Mouse (Mus musculus) neural tube, embryonic 14.5 days (tissue): ENCODE data around the gene Bco2. TPM values are rescaled to one million over a fixed set of nuclear protein-coding genes. Genes with fewer than 3 reads are reported as not detected.

ENCODE experiments used
- ATAC-seq: fragments of 200-750 bp; cut with Nextera tagmentation; 2 replicates; pipeline ENCODE4 v1.8.0; 2017; ENCODE audit warnings: low read depth, mild to moderate bottlenecking, moderate TSS enrichment, moderate library complexity
- H3K27ac ChIP-seq: fragments of 300-500 bp; sonication (generic); 2 replicates; pipeline ENCODE4 v1.5.1; 2014; ENCODE audit warnings: low read depth, mild to moderate bottlenecking, control low read depth, low read length, moderate library complexity, mixed read lengths
- H3K27me3 ChIP-seq: fragments of 300-500 bp; sonication (generic); 2 replicates; pipeline ENCODE4 v1.6.1; 2014; ENCODE audit warnings: low read length; ENCODE audit not compliant: control insufficient read depth, insufficient read depth
- H3K36me3 ChIP-seq: fragments of 300-500 bp; sonication (generic); 2 replicates; pipeline ENCODE4 v1.6.1; 2014; ENCODE audit warnings: low read length, mixed read lengths; ENCODE audit not compliant: control insufficient read depth, insufficient read depth
- H3K4me1 ChIP-seq: fragments of 300-500 bp; sonication (generic); 2 replicates; pipeline ENCODE4 v1.6.1; 2014; ENCODE audit warnings: low read length; ENCODE audit not compliant: control insufficient read depth, insufficient read depth
- H3K4me2 ChIP-seq: fragments of 300-500 bp; sonication (generic); 2 replicates; pipeline ENCODE4 v1.6.1; 2014; ENCODE audit warnings: mild to moderate bottlenecking, low read depth, low read length, control low read depth
- H3K4me3 ChIP-seq: fragments of 300-500 bp; sonication (generic); 2 replicates; pipeline ENCODE4 v1.5.1; 2014; ENCODE audit warnings: low read depth, low read length, control low read depth, mixed read lengths
- H3K9ac ChIP-seq: fragments of 300-500 bp; sonication (generic); replicated peaks from 2 replicates; pipeline ENCODE4 v1.6.1; 2014; ENCODE audit warnings: low read depth, mild to moderate bottlenecking, control low read depth, low read length, mixed read lengths
- H3K9me3 ChIP-seq: fragments of 300-500 bp; sonication (generic); 2 replicates; pipeline ENCODE4 v1.6.1; 2016; ENCODE audit warnings: low read length; ENCODE audit not compliant: control insufficient read depth
- WGBS: fragments of 180-500 bp; shearing (Covaris S2); extraction: QIAGEN DNeasy Blood & Tissue Kit; methylation state at CpG from one replicate; pipeline ENCODE4 v1.1.7; 2014; 5-methylcytosine and 5-hydroxymethylcytosine counted together
- polyA plus RNA-seq: library from polyadenylated mRNA; unstranded; fragments of >200 nt; fragmentation: Nextera tagmentation; extraction: Ambion mirVana; gene quantifications from 2 replicates; pipeline ENCODE4 v1.2.1, GENCODE M21; 2014

Gene Bco2
- polyA plus RNA-seq, 1 experiment from 2014 or later = 0.11 TPM

- no peak overlapping the region for H3K4me2 ChIP-seq
- WGBS = 59% methylated on average over 5 of the region's 5 CpGs
These were observed 7.0 kb downstream of the Bco2 start for GRCm38 (mm10) chr9:50547859-50548478.

GRCm38 (mm10) chr9:50542401-50542800 lies 12.6 kb downstream of the Bco2 start:
- no peak overlapping the region for H3K4me3 ChIP-seq
- H3K4me2 ChIP-seq = no peak overlapping the region
- no peak overlapping the region for H3K27ac ChIP-seq
- 82% methylated on average over 9 of the region's 9 CpGs for WGBS
- no peaks in the 10 kb centered on the region for H3K9me3 ChIP-seq
- no peaks in the 10 kb centered on the region for H3K36me3 ChIP-seq
- no peak for ATAC-seq
- H3K27me3 ChIP-seq = no peaks in the 10 kb centered on the region
- no peaks in the 10 kb centered on the region for H3K4me1 ChIP-seq
- no peak overlapping the region for H3K9ac ChIP-seq

More at GRCm38 (mm10) chr9:50547859-50548478, 7.0 kb downstream of the Bco2 start:
- ATAC-seq = no peak
- H3K9ac ChIP-seq = no peak overlapping the region
- H3K4me1 ChIP-seq = no peaks in the 10 kb centered on the region
- H3K4me3 ChIP-seq = no peak overlapping the region
- no peaks in the 10 kb centered on the region for H3K36me3 ChIP-seq
- no peak overlapping the region for H3K27ac ChIP-seq
- H3K27me3 ChIP-seq = no peaks in the 10 kb centered on the region
- H3K9me3 ChIP-seq = no peaks in the 10 kb centered on the region

DNA sequence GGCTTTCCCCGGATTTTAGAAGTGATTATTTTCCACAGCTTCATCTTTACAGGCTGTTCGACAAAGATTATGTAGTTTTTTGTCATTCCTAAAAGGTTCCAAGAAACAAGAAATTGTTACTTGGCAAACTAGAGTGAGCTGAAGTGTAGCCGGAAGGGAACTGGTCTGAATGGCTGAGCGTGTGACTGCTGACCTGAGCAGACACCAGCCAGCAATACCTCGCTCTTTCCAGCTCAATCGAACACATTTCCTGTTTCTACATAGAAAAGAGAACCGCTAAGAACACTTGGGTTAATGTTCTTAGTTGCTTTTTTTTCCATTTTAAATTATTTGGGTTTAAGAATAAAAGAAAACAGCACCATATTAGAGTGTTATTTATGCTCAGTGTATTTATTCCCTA lies 14.8 kb downstream of the Bco2 start:
- H3K4me1 ChIP-seq = no peaks in the 10 kb centered on the region
- H3K9ac ChIP-seq = no peak overlapping the region
- ATAC-seq = no peak
- 76% methylated on average over 7 of the region's 7 CpGs for WGBS
- H3K4me3 ChIP-seq = no peak overlapping the region
- no peak overlapping the region for H3K27ac ChIP-seq
- no peaks in the 10 kb centered on the region for H3K9me3 ChIP-seq
- H3K36me3 ChIP-seq = no peaks in the 10 kb centered on the region
- H3K27me3 ChIP-seq = no peaks in the 10 kb centered on the region
- H3K4me2 ChIP-seq = no peak overlapping the region

- no peaks in the 10 kb centered on the region for H3K36me3 ChIP-seq
- ATAC-seq = no peak
- H3K27me3 ChIP-seq = no peaks in the 10 kb centered on the region
- H3K4me1 ChIP-seq = no peaks in the 10 kb centered on the region
- H3K4me2 ChIP-seq = no peak overlapping the region
- H3K27ac ChIP-seq = no peak overlapping the region
- H3K4me3 ChIP-seq = no peak overlapping the region
- H3K9me3 ChIP-seq = no peaks in the 10 kb centered on the region
- no peak overlapping the region for H3K9ac ChIP-seq
- 78% methylated on average over 4 of the region's 4 CpGs for WGBS
These were observed 17.7 kb downstream of the Bco2 start for GRCm38 (mm10) chr9:50537295-50537694.

GRCm38 (mm10) chr9:50536603-50537135 lies 18.3 kb downstream of the Bco2 start:
- no peaks in the 10 kb centered on the region for H3K9me3 ChIP-seq
- no peaks in the 10 kb centered on the region for H3K27me3 ChIP-seq
- H3K36me3 ChIP-seq = no peaks in the 10 kb centered on the region
- 86% methylated on average over 7 of the region's 7 CpGs for WGBS
- H3K27ac ChIP-seq = no peak overlapping the region
- H3K9ac ChIP-seq = no peak overlapping the region
- ATAC-seq = no peak
- H3K4me2 ChIP-seq = no peak overlapping the region
- no peak overlapping the region for H3K4me3 ChIP-seq
- H3K4me1 ChIP-seq = no peaks in the 10 kb centered on the region

DNA sequence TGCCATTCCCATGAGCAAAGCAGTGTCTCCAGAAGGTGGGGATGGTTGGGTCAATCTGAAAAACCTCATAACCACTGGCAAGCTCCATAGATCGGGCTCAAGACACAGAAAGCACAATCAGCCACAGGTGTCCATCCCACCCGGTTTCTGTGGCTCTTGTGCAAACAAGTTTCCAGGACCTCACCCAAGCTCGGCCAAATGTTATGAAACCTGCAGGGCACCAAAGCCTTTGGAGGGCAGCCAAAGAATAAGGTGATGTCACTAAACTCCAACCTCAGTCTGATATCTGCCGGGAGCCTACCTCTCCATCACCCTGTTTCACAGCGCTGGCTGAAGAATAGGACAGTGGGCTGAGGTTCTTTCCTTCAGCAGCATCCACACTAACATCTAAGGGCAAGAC lies 19.1 kb downstream of the Bco2 start:
- no peaks in the 10 kb centered on the region for H3K4me1 ChIP-seq
- H3K9ac ChIP-seq = no peak overlapping the region
- H3K36me3 ChIP-seq = no peaks in the 10 kb centered on the region
- no peaks in the 10 kb centered on the region for H3K27me3 ChIP-seq
- no peak overlapping the region for H3K4me3 ChIP-seq
- no peak overlapping the region for H3K27ac ChIP-seq
- no peak for ATAC-seq
- H3K4me2 ChIP-seq = no peak overlapping the region
- no peaks in the 10 kb centered on the region for H3K9me3 ChIP-seq
- 84% methylated on average over 5 of the region's 5 CpGs for WGBS

DNA sequence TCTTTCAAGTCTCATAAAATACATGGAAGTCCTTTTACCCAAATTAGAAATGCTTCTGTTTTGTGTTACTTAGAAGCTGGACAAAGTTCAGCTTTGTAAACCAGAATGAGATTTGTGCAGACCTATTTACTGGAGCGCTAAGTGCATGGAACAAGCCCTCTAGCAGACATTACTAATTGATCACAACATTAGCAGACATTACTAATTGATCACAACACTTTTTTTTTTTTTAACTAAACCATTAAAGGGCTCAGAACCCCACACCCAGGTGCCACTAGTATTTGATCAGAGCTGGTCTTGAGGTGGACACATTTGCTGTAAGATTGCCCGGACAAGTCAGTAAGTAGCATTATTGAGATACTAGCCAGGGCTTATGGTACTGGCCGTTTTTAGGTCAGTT lies 21.2 kb downstream of the Bco2 start:
- WGBS = 81% methylated on average over 3 of the region's 3 CpGs

DNA sequence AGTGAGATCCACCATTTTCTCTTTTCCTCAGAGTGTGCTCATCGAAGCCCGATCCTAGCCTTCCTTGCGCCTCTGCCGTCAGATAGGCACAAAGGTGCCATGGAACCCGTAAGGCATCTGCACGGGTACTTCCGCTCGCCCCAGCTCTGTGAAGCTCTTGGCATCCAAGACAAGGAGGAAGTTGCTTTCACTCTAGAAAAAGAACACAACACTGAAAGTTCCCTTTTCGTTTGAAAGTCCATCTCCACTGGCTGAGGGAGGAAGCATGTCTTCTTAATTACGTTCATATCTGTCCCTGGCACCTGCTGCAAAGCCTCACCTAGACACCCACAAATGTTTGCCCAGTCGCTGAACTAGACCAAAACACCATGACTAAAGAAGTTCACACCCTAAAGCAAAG lies 21.7 kb downstream of the Bco2 start:
- no peaks in the 10 kb centered on the region for H3K36me3 ChIP-seq
- no peak overlapping the region for H3K27ac ChIP-seq
- WGBS = 84% methylated on average over 11 of the region's 11 CpGs
- no peak for ATAC-seq
- H3K9me3 ChIP-seq = no peaks in the 10 kb centered on the region
- no peaks in the 10 kb centered on the region for H3K27me3 ChIP-seq
- H3K4me3 ChIP-seq = no peak overlapping the region
- H3K9ac ChIP-seq = no peak overlapping the region
- no peak overlapping the region for H3K4me2 ChIP-seq
- H3K4me1 ChIP-seq = no peaks in the 10 kb centered on the region

More for the DNA sequence above, 21.2 kb downstream of the Bco2 start:
- H3K4me1 ChIP-seq = no peaks in the 10 kb centered on the region
- no peak overlapping the region for H3K4me3 ChIP-seq
- H3K27ac ChIP-seq = no peak overlapping the region
- no peaks in the 10 kb centered on the region for H3K36me3 ChIP-seq
- ATAC-seq = no peak
- no peaks in the 10 kb centered on the region for H3K27me3 ChIP-seq
- no peak overlapping the region for H3K4me2 ChIP-seq
- H3K9ac ChIP-seq = no peak overlapping the region
- no peaks in the 10 kb centered on the region for H3K9me3 ChIP-seq

DNA sequence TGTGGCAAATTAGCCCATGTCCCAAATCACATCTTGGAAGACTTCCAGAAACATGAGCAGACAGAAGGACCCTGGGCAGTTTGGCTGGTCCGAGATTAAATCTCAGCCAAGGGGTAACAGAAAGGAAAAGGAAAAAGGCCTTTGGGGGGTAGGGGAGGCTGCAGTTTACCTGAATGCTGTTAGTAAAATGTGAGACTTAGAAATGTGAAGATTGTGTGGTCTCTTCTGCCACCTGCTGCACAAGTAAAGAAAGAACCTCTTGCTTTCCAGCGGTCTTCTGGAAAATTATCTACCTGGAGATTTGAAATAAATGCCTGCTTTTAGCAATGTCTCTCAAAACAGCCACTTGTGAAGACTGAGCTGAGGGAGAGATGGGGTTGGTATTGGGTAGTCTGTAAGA lies 24.1 kb downstream of the Bco2 start:
- no peaks in the 10 kb centered on the region for H3K36me3 ChIP-seq
- 39% methylated on average over 2 of the region's 2 CpGs for WGBS

More for the DNA sequence above, 24.1 kb downstream of the Bco2 start:
- Histone ChIP-seq H3K27ac (no peak overlapping the region), H3K4me1 (peaks cover 10% of the 10 kb centered on the region; the same call in 1 of the 2 replicates), H3K9me3 (no peaks in the 10 kb centered on the region), H3K27me3 (no peaks in the 10 kb centered on the region), H3K4me2 (no peak overlapping the region), H3K9ac (no peak overlapping the region), H3K4me3 (no peak overlapping the region)
- ATAC-seq = no peak
